Mouse (Mus musculus) embryonic facial prominence, embryonic 14.5 days (tissue): Measurements from ENCODE around the gene Hhat. TPM values are rescaled to one million over a fixed set of nuclear protein-coding genes. Genes with fewer than 3 reads are reported as not detected.

Experiments used
- ATAC-seq: fragments of 200-750 bp; cut with Nextera tagmentation; 2 replicates; pipeline ENCODE4 v1.8.0; 2017; ENCODE audit warnings: low read depth, moderate number of reproducible peaks, moderate TSS enrichment
- DNase-seq: peaks from one replicate; pipeline ENCODE4 v3.0.0-alpha.2; 2015; ENCODE audit warnings: low spot score
- H3K27ac ChIP-seq: fragments of 300-500 bp; sonication (generic); replicated peaks from 2 replicates; pipeline ENCODE4 v1.5.1; 2014; ENCODE audit warnings: low read depth, mild to moderate bottlenecking, low read length, moderate library complexity
- H3K27me3 ChIP-seq: fragments of 300-500 bp; sonication (generic); replicated peaks from 2 replicates; pipeline ENCODE4 v1.6.1; 2014; ENCODE audit warnings: low read length; ENCODE audit not compliant: control insufficient read depth, insufficient read depth
- H3K36me3 ChIP-seq: fragments of 300-500 bp; sonication (generic); 2 replicates; pipeline ENCODE4 v1.6.1; 2014; ENCODE audit warnings: low read length, mixed read lengths; ENCODE audit not compliant: control insufficient read depth, insufficient read depth
- H3K4me1 ChIP-seq: fragments of 300-500 bp; sonication (generic); 2 replicates; pipeline ENCODE4 v1.6.1; 2014; ENCODE audit warnings: antibody characterized with exemption, low read length; ENCODE audit not compliant: control insufficient read depth, insufficient read depth
- H3K4me2 ChIP-seq: fragments of 300-500 bp; sonication (generic); 2 replicates; pipeline ENCODE4 v1.6.1; 2014; ENCODE audit warnings: low read depth, mild to moderate bottlenecking, low read length, moderate library complexity, mixed read lengths
- H3K4me3 ChIP-seq: fragments of 300-500 bp; sonication (generic); 2 replicates; pipeline ENCODE4 v1.5.1; 2014; ENCODE audit warnings: low read depth, mild to moderate bottlenecking, low read length
- H3K9ac ChIP-seq: fragments of 300-500 bp; sonication (generic); 2 replicates; pipeline ENCODE4 v1.6.1; 2014; ENCODE audit warnings: low read depth, mild to moderate bottlenecking, low read length, moderate library complexity, mixed read lengths
- H3K9me3 ChIP-seq: fragments of 300-500 bp; sonication (generic); 2 replicates; pipeline ENCODE4 v1.6.1; 2016; ENCODE audit warnings: low read length; ENCODE audit not compliant: control insufficient read depth
- WGBS: fragments of 180-500 bp; shearing (Covaris S2); extraction: QIAGEN DNeasy Blood & Tissue Kit; methylation state at CpG from one replicate; pipeline ENCODE4 v1.1.7; 2014; 5-methylcytosine and 5-hydroxymethylcytosine counted together
- polyA plus RNA-seq: library from polyadenylated mRNA; unstranded; fragments of >200 nt; fragmentation: Nextera tagmentation; extraction: Ambion mirVana; gene quantifications from 2 replicates; pipeline ENCODE4 v1.2.1, GENCODE M21; 2014

The Hhat gene
- polyA plus RNA-seq, 1 experiment from 2014 or later = 9.3 TPM

- H3K4me2 ChIP-seq = no peak overlapping the region; the same call in 1 of the 2 replicates
- 48% methylated on average over 8 of the region's 8 CpGs for WGBS
- no peak overlapping the region for H3K9ac ChIP-seq
- no peaks in the 10 kb centered on the region for H3K9me3 ChIP-seq
- peak; percentile 66 for DNase-seq
- no peak overlapping the region for H3K4me3 ChIP-seq
- peak; percentile 50; the same call in 1 of the 2 replicates for ATAC-seq
- H3K4me1 ChIP-seq = peaks cover 17% of the 10 kb centered on the region; the same call in 1 of the 2 replicates
- no peaks in the 10 kb centered on the region for H3K36me3 ChIP-seq
- H3K27ac ChIP-seq = no peak overlapping the region
- H3K27me3 ChIP-seq = no peaks in the 10 kb centered on the region
These were observed 18.1 kb downstream of the Hhat start for GRCm38 (mm10) chr1:192752659-192753601.

- Histone ChIP-seq H3K27me3 (no peaks in the 10 kb centered on the region), H3K9me3 (no peaks in the 10 kb centered on the region), H3K4me2 (no peak overlapping the region), H3K4me3 (no peak overlapping the region), H3K27ac (no peak overlapping the region), H3K9ac (no peak overlapping the region), H3K4me1 (peaks cover 11% of the 10 kb centered on the region; the same call in 1 of the 2 replicates), H3K36me3 (no peaks in the 10 kb centered on the region)
- WGBS = 67% methylated on average over 3 of the region's 4 CpGs
- ATAC-seq (no peak), DNase-seq (no peak)
These were observed 21.0 kb downstream of the Hhat start for GRCm38 (mm10) chr1:192750042-192750437.

GRCm38 (mm10) chr1:192749270-192750041 lies 21.6 kb downstream of the Hhat start:
- Histone ChIP-seq H3K9ac (no peak overlapping the region), H3K4me3 (no peak overlapping the region), H3K27ac (no peak overlapping the region), H3K4me1 (peaks cover 11% of the 10 kb centered on the region; the same call in 1 of the 2 replicates), H3K9me3 (no peaks in the 10 kb centered on the region), H3K27me3 (no peaks in the 10 kb centered on the region), H3K4me2 (no peak overlapping the region), H3K36me3 (no peaks in the 10 kb centered on the region)
- DNase-seq = peak; percentile 62
- WGBS = 40% methylated on average over 6 of the region's 6 CpGs
- ATAC-seq = no peak

GRCm38 (mm10) chr1:192746201-192746600 lies 24.8 kb downstream of the Hhat start:
- WGBS = 67% methylated on average over 6 of the region's 6 CpGs
- no peak for ATAC-seq
- Histone ChIP-seq H3K9ac (no peak overlapping the region), H3K27ac (no peak overlapping the region), H3K4me3 (no peak overlapping the region), H3K4me1 (peaks cover 11% of the 10 kb centered on the region; the same call in 1 of the 2 replicates), H3K4me2 (no peak overlapping the region), H3K9me3 (no peaks in the 10 kb centered on the region), H3K36me3 (no peaks in the 10 kb centered on the region), H3K27me3 (no peaks in the 10 kb centered on the region)
- DNase-seq = no peak

- Histone ChIP-seq H3K36me3 (no peaks in the 10 kb centered on the region), H3K9ac (no peak overlapping the region), H3K27ac (no peak overlapping the region), H3K9me3 (no peaks in the 10 kb centered on the region), H3K27me3 (no peaks in the 10 kb centered on the region), H3K4me1 (peaks cover 11% of the 10 kb centered on the region; the same call in 1 of the 2 replicates), H3K4me3 (no peak overlapping the region), H3K4me2 (no peak overlapping the region)
- DNase-seq (peak; percentile 44), ATAC-seq (peak; percentile 44; the same call in 1 of the 2 replicates)
- WGBS = 9% methylated on average over 16 of the region's 16 CpGs
These were observed 25.6 kb downstream of the Hhat start for GRCm38 (mm10) chr1:192745240-192746101.

- no peak overlapping the region for H3K27ac ChIP-seq
- H3K4me2 ChIP-seq = no peak overlapping the region
- no peaks in the 10 kb centered on the region for H3K9me3 ChIP-seq
- no peak for ATAC-seq
- no peak overlapping the region for H3K4me3 ChIP-seq
- no peak overlapping the region for H3K9ac ChIP-seq
- no peaks in the 10 kb centered on the region for H3K36me3 ChIP-seq
- 62% methylated on average over 3 of the region's 3 CpGs for WGBS
- no peaks in the 10 kb centered on the region for H3K27me3 ChIP-seq
- DNase-seq = no peak
- H3K4me1 ChIP-seq = peaks cover 7% of the 10 kb centered on the region; the same call in 1 of the 2 replicates
These were observed 26.2 kb downstream of the Hhat start for GRCm38 (mm10) chr1:192744880-192745239.

- no peak overlapping the region for H3K4me2 ChIP-seq
- no peak for ATAC-seq
- H3K36me3 ChIP-seq = no peaks in the 10 kb centered on the region
- no peaks in the 10 kb centered on the region for H3K9me3 ChIP-seq
- H3K27me3 ChIP-seq = no peaks in the 10 kb centered on the region
- no peaks in the 10 kb centered on the region for H3K4me1 ChIP-seq
- H3K4me3 ChIP-seq = no peak overlapping the region
- no peak overlapping the region for H3K9ac ChIP-seq
- no peak for DNase-seq
- WGBS = 73% methylated on average over 7 of the region's 7 CpGs
- H3K27ac ChIP-seq = no peak overlapping the region
These were observed 28.4 kb downstream of the Hhat start for GRCm38 (mm10) chr1:192742394-192743251.
